Mouse (Mus musculus) layer of hippocampus, adult 11-12 months (tissue): ENCODE measurements around the gene Chmp6.

Experiments
- DNase-seq: peaks from one replicate; pipeline ENCODE4 v3.0.0; 2022; ENCODE audit warnings: low spot score

The Chmp6 gene

GRCm38 (mm10) chr11:119913291-119913934 lies at the start of gene Chmp6:
Gene Chmp6, plus strand, starts transcription at chr11:119913441.
- peak; percentile 90 for DNase-seq

- DNase-seq, result no peak
Observed at GRCm38 (mm10) chr11:119866837-119867236, 46.4 kb upstream of the Chmp6 start.

- DNase-seq, result no peak
Observed at GRCm38 (mm10) chr11:119868138-119868537, 45.1 kb upstream of the Chmp6 start.

GRCm38 (mm10) chr11:119868556-119868955 lies 44.7 kb upstream of the Chmp6 start:
- no peak for DNase-seq

- DNase-seq, result no peak
Observed at GRCm38 (mm10) chr11:119871141-119871540, 42.1 kb upstream of the Chmp6 start.

GRCm38 (mm10) chr11:119873643-119874042 lies 39.6 kb upstream of the Chmp6 start:
- no peak for DNase-seq

- no peak for DNase-seq
Observed at GRCm38 (mm10) chr11:119874841-119875240, 38.4 kb upstream of the Chmp6 start.

- no peak for DNase-seq
Observed at GRCm38 (mm10) chr11:119875685-119876084, 37.6 kb upstream of the Chmp6 start.

- no peak for DNase-seq
Observed at GRCm38 (mm10) chr11:119877124-119877523, 36.1 kb upstream of the Chmp6 start.

GRCm38 (mm10) chr11:119879573-119879972 lies 33.7 kb upstream of the Chmp6 start:
- no peak for DNase-seq

- no peak for DNase-seq
Observed at GRCm38 (mm10) chr11:119883646-119884045, 29.6 kb upstream of the Chmp6 start.

- DNase-seq, result no peak
Observed at GRCm38 (mm10) chr11:119889966-119890365, 23.3 kb upstream of the Chmp6 start.

GRCm38 (mm10) chr11:119891601-119892215 lies 21.5 kb upstream of the Chmp6 start:
- no peak for DNase-seq

- DNase-seq, result no peak
Observed at GRCm38 (mm10) chr11:119893667-119894236, 19.5 kb upstream of the Chmp6 start.

- no peak for DNase-seq
Observed at GRCm38 (mm10) chr11:119894634-119895033, 18.6 kb upstream of the Chmp6 start.

- no peak for DNase-seq
Observed at GRCm38 (mm10) chr11:119897041-119897440, 16.2 kb upstream of the Chmp6 start.

- no peak for DNase-seq
Observed at GRCm38 (mm10) chr11:119898976-119899375, 14.3 kb upstream of the Chmp6 start.

GRCm38 (mm10) chr11:119901174-119901573 lies 12.1 kb upstream of the Chmp6 start:
- DNase-seq, result no peak

- no peak for DNase-seq
Observed at GRCm38 (mm10) chr11:119902891-119903290, 10.3 kb upstream of the Chmp6 start.

GRCm38 (mm10) chr11:119904621-119905286 lies 8.5 kb upstream of the Chmp6 start:
- peak; percentile 81 for DNase-seq

- DNase-seq, result peak; percentile 18
Observed at GRCm38 (mm10) chr11:119905794-119906193, 7.4 kb upstream of the Chmp6 start.

GRCm38 (mm10) chr11:119907006-119907650 lies 6.1 kb upstream of the Chmp6 start:
- DNase-seq, result peak; percentile 41
